Mouse (Mus musculus) kidney, embryonic 16.5 days (tissue): Measurements from ENCODE around the gene Gm9918. TPM values are rescaled to one million over a fixed set of nuclear protein-coding genes. Genes with fewer than 3 reads are reported as not detected.
A peak's percentile ranks its signal among the peaks of the same experiment; 100 is the strongest.
"Not testable (repeated sequence)": the region's sequence is repeated elsewhere in the genome, so short reads cannot be mapped to it uniquely, and the experiment has no call there.

Source experiments
- ATAC-seq: fragments of 200-750 bp; cut with Nextera tagmentation; 2 replicates; pipeline ENCODE4 v1.8.0; 2017; ENCODE audit warnings: moderate TSS enrichment; ENCODE audit not compliant: low FRiP score, low TSS enrichment
- H3K27ac ChIP-seq: fragments of 300-500 bp; sonication (generic); 2 replicates; pipeline ENCODE4 v1.5.1; 2014; ENCODE audit warnings: low read length
- H3K27me3 ChIP-seq: fragments of 300-500 bp; sonication (generic); 2 replicates; pipeline ENCODE4 v1.6.1; 2014; ENCODE audit warnings: low read length, control low read depth, mixed read lengths; ENCODE audit not compliant: insufficient read depth
- H3K36me3 ChIP-seq: fragments of 300-500 bp; sonication (generic); 2 replicates; pipeline ENCODE4 v1.6.1; 2014; ENCODE audit warnings: low read length, control low read depth, mixed read lengths; ENCODE audit not compliant: insufficient read depth
- H3K4me1 ChIP-seq: fragments of 300-500 bp; sonication (generic); 2 replicates; pipeline ENCODE4 v1.6.1; 2014; ENCODE audit warnings: low read length, control low read depth, mixed read lengths; ENCODE audit not compliant: insufficient read depth
- H3K4me2 ChIP-seq: fragments of 300-500 bp; sonication (generic); replicated peaks from 2 replicates; pipeline ENCODE4 v1.6.1; 2014; ENCODE audit warnings: low read depth, low read length
- H3K4me3 ChIP-seq: fragments of 300-500 bp; sonication (generic); 2 replicates; pipeline ENCODE4 v1.5.1; 2014; ENCODE audit warnings: mild to moderate bottlenecking, low read length
- H3K9ac ChIP-seq: fragments of 300-500 bp; sonication (generic); replicated peaks from 2 replicates; pipeline ENCODE4 v1.6.1; 2014; ENCODE audit warnings: low read length
- H3K9me3 ChIP-seq: fragments of 300-500 bp; sonication (generic); 2 replicates; pipeline ENCODE4 v1.6.1; 2016; ENCODE audit warnings: low read length, control low read depth
- WGBS: fragments of 180-500 bp; shearing (Covaris S2); extraction: QIAGEN DNeasy Blood & Tissue Kit; methylation state at CpG from one replicate; pipeline ENCODE4 v1.1.7; 2014; 5-methylcytosine and 5-hydroxymethylcytosine counted together
- polyA plus RNA-seq: library from polyadenylated mRNA; unstranded; fragments of >200 nt; fragmentation: Nextera tagmentation; extraction: Ambion mirVana; gene quantifications from 2 replicates; pipeline ENCODE4 v1.2.1, GENCODE M21; 2015

Gm9918 gene
- polyA plus RNA-seq = 0.36 and 0.89 TPM in 2 replicates

DNA sequence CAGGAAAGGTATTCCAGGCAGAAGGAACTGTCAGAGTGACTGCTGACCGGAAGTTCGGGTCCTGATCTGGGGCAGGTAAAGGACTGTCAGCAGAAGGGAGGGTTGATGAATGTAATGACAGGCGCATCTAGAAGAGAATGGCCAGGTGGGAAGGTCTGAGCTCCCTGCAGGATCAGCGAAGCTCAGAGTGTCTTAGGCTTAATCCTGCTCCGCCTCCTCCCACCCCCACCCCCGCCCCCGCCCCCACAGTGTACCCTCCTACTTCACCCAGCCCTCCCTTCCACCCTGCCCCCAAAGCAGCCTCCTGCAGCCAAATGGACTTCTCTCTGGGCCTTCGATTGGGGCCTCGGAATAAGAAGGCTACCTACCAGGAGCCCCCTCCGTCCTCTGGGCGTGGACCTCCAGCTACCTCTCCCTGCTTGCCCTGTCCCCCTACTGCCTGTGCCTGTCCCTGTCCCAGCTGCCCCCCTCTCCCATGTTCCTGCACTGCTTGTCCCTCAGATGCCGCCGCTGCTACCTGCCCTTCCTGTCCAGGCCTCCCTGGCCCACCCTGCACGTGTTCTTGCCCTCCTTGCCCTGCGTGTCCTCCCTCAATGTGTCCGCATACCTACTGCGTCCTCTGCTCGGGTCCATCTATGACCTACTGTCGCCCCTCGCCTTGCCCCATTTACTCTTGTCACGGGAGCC is at the start of gene Gm9918:
Gm9918 (plus strand) TSS at position 290 of the 687 bp plus-strand sequence.
- WGBS = 6% methylated on average over 19 of the region's 21 CpGs
- peak within 1 kb of the TSS; percentile 39 for H3K4me3 ChIP-seq
- no peak within 1 kb of the TSS for H3K27ac ChIP-seq

DNA sequence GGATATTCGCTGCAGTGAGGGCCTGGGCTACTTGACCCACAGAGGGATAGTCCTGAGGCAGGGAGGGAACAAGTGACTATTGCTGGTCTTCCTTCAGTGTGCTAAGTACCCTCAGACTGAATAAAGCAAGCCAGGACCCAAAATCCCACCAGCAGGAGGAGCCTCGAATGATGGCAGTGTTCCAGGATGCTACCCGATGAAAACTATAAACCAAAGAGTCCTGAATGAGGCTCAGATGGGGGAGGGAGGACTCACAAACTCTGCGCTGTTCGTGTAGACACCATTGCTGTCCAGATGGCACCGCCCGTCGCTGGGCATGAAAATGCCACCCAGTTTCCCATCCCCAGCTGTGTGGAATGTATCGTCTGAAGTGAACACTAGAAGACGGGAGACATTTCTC is 48.0 kb upstream of the Gm9918 start:
- ATAC-seq = no peak
- WGBS = 59% methylated on average over 10 of the region's 10 CpGs

More for the DNA sequence above, at the start of gene Gm9918:
- Histone ChIP-seq H3K27me3 (0 out of 2 replicates have a peak, but pooled peaks cover 2% of the 10 kb centered on the region), H3K36me3 (no peaks in the 10 kb centered on the region), H3K4me1 (peaks cover 18% of the 10 kb centered on the region), H3K9ac (peak within 1 kb of the TSS; percentile 60), H3K9me3 (no peaks in the 10 kb centered on the region), H3K4me2 (peak within 1 kb of the TSS; percentile 60)
- peak; percentile 81 for ATAC-seq

DNA sequence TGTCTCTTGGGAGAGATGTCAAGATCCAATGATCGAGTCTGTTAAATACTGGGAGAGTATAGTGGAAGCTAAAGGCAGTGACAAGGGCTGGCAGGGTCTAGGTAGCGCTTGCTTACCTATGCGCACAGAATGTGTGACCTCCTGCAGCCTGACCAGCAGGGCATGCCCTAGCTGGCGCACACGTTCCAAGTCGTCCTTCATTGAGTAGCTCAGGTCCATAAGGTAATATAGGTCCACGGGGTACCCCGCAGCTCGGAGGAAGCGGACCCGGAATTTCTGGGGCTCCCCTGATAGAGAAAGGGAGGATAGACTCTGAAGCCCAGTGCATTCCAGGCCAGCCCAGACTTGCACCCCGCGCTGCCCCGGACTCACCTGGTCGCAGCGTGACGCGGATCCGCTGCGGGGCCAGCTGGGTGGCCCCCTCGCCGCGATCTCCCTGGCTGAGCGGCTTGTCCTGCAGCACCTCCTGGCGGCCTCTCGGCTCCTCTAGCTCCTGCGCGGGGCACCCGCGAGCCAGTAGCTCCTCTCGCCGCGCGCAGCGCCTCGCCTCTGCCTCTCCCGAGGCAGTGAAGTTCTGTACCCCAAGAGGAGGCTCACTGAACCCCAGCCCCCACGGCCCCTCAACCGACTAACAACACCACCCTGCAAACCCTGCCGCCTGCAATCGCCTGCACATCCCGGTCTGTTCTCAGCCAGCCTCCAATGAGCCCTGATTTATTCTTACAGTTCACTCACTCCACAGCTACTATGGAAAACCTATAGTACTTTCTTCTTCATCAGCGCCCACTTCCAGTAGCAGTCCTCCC is 46.0 kb upstream of the Gm9918 start:
- 3% methylated on average over 43 of the region's 43 CpGs for WGBS
- Histone ChIP-seq H3K27ac (no peak overlapping the region), H3K36me3 (no peaks in the 10 kb centered on the region), H3K9me3 (no peaks in the 10 kb centered on the region), H3K4me1 (peaks cover 10% of the 10 kb centered on the region; the same call in 1 of the 2 replicates), H3K27me3 (peaks cover 14% of the 10 kb centered on the region), H3K9ac (peak overlapping the region; percentile 63), H3K4me3 (peak overlapping the region; percentile 48), H3K4me2 (peak overlapping the region; percentile 86)
- peak; percentile 90 for ATAC-seq

More for the DNA sequence above, 48.0 kb upstream of the Gm9918 start:
- H3K27ac ChIP-seq = no peak overlapping the region
- no peaks in the 10 kb centered on the region for H3K36me3 ChIP-seq
- H3K4me2 ChIP-seq = no peak overlapping the region
- H3K9ac ChIP-seq = no peak overlapping the region
- H3K9me3 ChIP-seq = no peaks in the 10 kb centered on the region
- no peak overlapping the region for H3K4me3 ChIP-seq
- peaks cover 10% of the 10 kb centered on the region; the same call in 1 of the 2 replicates for H3K4me1 ChIP-seq
- peaks cover 14% of the 10 kb centered on the region for H3K27me3 ChIP-seq

DNA sequence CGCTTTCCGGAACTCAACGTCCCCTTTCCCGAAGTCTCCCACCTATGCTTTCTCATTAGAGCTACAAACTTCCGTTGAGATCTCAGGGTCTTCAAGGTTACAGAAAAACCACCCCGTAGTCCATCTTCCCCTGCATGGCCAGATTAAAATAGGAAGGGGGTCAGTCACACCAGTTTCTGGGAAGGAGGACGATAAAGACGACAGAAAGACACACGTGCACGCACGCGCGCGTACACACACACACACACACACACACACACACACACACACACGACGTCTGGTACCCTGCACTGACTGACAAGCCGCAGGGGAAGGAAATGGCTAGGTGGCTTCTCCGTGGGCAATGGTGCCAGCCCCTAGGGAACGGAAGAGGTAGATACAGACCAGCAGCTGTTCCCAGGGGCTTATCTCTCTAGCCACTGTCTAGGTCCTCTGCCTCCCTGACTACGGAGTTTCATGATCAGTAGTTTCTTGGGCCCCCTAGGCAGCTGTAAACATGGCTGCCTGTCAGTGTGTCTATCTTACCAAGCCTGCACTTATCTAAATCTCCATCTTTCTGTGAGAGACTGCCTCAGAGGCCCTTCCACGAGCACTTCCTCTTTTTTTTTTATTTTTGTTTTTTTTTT is 45.3 kb upstream of the Gm9918 start:
- Histone ChIP-seq H3K4me3 (peak overlapping the region; percentile 48), H3K36me3 (no peaks in the 10 kb centered on the region), H3K9ac (peak overlapping the region; percentile 63), H3K9me3 (no peaks in the 10 kb centered on the region), H3K4me2 (peak overlapping the region; percentile 86), H3K27ac (no peak overlapping the region), H3K4me1 (peaks cover 10% of the 10 kb centered on the region; the same call in 1 of the 2 replicates), H3K27me3 (peaks cover 14% of the 10 kb centered on the region)
- ATAC-seq = no peak; the same call in 1 of the 2 replicates
- 13% methylated on average over 19 of the region's 21 CpGs for WGBS

DNA sequence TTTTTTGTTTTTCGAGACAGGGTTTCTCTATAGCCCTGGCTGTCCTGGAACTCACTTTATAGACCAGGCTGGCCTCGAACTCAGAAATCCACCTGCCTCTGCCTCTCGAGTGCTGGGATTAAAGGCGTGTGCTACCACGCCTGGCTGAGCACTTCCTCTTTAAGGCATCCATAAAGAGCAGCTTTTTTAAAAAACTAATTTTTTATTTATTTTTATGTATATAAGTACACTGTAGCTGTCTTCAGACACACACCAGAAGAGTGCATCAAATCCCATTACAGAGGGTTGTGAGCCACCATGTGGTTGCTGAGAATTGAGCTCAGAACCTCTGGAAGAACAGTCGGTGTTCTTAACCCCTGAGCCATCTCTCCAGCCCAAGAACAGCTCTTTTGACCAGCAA is 44.7 kb upstream of the Gm9918 start:
- H3K27me3 ChIP-seq = peaks cover 14% of the 10 kb centered on the region
- H3K36me3 ChIP-seq, H3K9ac ChIP-seq, H3K4me3 ChIP-seq, ATAC-seq, H3K27ac ChIP-seq, H3K9me3 ChIP-seq, H3K4me2 ChIP-seq: not testable (repeated sequence)
- peaks cover 10% of the 10 kb centered on the region; the same call in 1 of the 2 replicates for H3K4me1 ChIP-seq
- 62% methylated on average over 6 of the region's 6 CpGs for WGBS

DNA sequence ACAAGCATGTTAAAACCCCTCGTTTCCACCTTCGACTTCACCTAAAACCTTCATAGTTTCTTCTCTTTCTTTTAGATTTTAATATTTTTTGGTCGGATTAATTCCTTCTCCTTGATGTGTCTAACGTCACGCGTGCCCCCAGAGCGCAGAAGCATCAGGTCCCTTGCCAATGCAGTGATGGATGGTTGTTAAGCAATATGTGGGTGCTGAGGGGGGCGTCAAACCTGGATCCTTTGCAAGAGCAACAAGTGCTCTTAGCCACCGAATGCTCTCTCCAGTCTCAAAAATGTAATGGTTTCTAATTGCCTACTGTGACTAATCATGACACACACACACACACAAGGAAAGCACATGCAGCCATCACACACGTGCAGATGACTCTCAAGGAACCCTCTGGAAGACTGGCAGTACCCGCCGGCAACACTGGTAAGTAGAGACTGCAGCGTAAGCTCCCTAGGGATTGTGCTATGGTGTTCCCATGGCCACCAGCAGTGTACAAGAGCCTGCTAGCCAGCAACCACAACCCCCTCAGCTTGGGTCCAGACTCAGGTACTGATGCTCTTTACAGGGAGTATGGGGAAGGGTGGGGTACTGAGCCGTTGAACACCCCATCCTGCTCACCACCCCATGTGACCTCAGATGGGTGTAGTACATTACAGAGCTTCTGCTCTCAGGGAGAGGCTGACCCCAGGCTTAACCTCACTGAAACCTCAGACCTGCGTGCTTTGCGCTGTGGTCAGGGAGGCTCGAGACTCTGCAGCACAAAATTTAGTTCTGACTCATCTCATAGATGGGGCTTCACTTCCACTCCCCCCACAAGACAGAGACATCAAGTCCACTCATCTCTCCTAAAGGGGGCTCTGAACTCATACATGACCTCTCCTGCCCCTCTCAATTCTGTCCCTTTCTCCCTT is 39.7 kb upstream of the Gm9918 start:
- no peak overlapping the region for H3K9ac ChIP-seq
- 80% methylated on average over 17 of the region's 17 CpGs for WGBS
- no peak overlapping the region for H3K4me3 ChIP-seq
- H3K4me1 ChIP-seq = peaks cover 9% of the 10 kb centered on the region; the same call in 1 of the 2 replicates
- ATAC-seq = no peak
- no peaks in the 10 kb centered on the region for H3K9me3 ChIP-seq
- H3K27ac ChIP-seq = no peak overlapping the region
- no peak overlapping the region for H3K4me2 ChIP-seq
- no peaks in the 10 kb centered on the region for H3K27me3 ChIP-seq
- no peaks in the 10 kb centered on the region for H3K36me3 ChIP-seq

DNA sequence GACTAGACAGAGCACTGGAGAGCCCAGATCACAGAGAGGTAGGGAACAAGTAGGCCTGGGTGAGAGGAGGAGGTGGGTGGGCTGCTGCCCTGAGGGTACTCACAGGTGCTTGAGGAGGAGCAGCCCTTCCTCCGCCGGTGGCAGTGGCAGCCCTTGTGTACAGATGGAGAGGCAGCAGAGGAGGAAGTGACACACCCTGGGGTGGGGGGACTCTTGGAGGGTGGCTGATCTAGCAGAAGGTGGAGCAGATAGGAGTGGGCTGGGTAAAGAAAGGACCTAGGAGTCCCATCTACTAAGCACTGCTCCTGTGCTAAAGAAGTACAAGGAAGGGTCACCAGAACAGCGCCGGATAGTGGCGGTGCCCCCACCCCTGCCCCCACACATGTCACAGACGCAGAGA is 38.6 kb upstream of the Gm9918 start, which contains the start of gene Itgb7:
Itgb7 (minus strand) TSS at position 197 of the 400 bp plus-strand sequence.
- no peaks in the 10 kb centered on the region for H3K36me3 ChIP-seq
- H3K4me2 ChIP-seq = no peak within 1 kb of the TSS
- H3K27me3 ChIP-seq = no peaks in the 10 kb centered on the region
- no peak within 1 kb of the TSS for H3K27ac ChIP-seq
- H3K9ac ChIP-seq = no peak within 1 kb of the TSS
- H3K9me3 ChIP-seq = no peaks in the 10 kb centered on the region
- H3K4me1 ChIP-seq = peaks cover 14% of the 10 kb centered on the region; the same call in 1 of the 2 replicates
- ATAC-seq = no peak
- WGBS = 42% methylated on average over 6 of the region's 6 CpGs
- H3K4me3 ChIP-seq = no peak within 1 kb of the TSS

DNA sequence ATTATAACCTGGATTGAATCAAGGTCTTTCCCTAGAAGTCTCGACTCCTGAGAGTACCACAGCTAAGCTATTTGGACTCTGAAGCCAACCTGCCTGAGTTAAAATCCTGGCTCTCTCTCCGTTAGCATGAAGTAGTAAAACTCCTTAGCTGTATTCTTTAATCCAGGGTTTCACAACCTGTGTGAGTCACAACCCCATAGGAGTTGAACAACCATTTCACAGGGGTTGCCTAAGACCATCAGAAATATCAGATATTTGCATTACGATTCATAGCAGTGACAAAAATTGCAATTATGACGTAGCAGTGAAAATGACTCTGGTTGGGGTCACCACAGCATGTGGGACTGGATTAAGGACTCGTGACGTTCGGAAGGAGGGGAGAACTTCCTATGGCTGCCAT is 37.6 kb upstream of the Gm9918 start:
- no peak overlapping the region for H3K4me3 ChIP-seq
- H3K9me3 ChIP-seq = no peaks in the 10 kb centered on the region
- 85% methylated on average over 7 of the region's 7 CpGs for WGBS
- no peak overlapping the region for H3K4me2 ChIP-seq
- H3K27me3 ChIP-seq = no peaks in the 10 kb centered on the region
- peaks cover 14% of the 10 kb centered on the region; the same call in 1 of the 2 replicates for H3K4me1 ChIP-seq
- ATAC-seq = no peak
- H3K36me3 ChIP-seq = peaks cover under 1% of the 10 kb centered on the region; the same call in 1 of the 2 replicates
- no peak overlapping the region for H3K9ac ChIP-seq
- H3K27ac ChIP-seq = no peak overlapping the region

DNA sequence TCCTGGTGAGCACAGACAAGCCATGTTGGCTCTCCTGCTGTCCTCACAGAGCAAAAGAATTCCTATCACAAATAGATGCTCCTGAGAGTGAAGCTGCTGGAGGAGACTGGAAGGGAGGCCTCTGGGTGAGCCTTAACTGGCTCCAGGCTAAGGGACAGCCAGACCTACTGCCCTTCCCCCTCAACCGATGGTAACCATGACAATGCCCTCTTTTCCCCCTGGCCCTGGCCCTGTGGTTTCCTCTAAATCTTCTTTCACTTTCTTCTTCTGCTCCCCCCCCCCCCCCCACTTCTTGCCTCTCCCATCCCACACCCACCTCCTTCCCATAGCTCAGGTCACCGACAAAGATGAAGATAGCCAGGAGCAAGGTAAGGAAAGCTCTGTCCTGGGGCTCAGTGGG is 36.5 kb upstream of the Gm9918 start:
- WGBS = 28% methylated on average over 2 of the region's 2 CpGs
- Histone ChIP-seq H3K4me3 (no peak overlapping the region), H3K9me3 (no peaks in the 10 kb centered on the region), H3K4me2 (no peak overlapping the region), H3K9ac (no peak overlapping the region), H3K27ac (no peak overlapping the region), H3K4me1 (peaks cover 14% of the 10 kb centered on the region; the same call in 1 of the 2 replicates), H3K36me3 (peaks cover 10% of the 10 kb centered on the region), H3K27me3 (no peaks in the 10 kb centered on the region)
- no peak for ATAC-seq
